Comparison of ENCODE assay signal across 20 mouse cellular contexts in the genomic region with DNA sequence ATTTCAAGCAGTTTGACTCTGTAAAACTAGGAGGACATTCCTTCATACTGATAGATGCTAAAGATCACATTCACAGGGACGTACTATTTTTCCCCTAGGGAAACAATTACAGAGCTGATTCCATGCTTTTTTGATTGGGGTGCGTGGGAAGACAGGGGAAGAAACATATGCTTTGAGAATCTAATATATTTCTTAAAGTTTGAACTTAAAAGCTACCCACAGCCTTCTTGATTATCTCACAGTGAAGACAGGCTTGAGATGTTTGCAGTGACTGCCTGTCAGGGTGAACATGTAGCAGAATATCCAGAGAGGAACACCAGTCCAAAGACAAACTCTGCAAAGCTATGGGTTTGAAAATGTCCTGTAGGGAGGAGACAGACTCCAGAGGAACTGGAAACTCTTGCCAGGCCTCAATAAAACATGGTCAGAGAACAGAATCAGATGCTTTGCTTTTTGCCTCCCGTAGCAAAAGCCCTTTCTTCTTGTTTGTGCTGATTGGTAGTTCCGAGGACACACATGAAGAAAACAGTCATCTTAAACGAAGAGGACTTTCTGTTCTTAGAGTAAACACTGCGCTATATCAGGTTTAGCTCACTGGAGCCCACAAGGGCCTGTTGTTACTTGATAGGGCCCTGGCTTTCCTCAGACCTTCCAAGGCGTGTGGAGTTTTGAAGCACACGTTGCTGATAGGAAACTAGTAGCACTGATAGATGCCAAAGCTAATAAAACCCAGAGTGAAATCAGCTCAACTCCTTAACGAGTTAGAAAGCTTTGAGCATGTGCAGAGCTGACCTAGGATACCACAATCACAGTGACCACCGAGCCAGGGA.
DNase-seq lines count a peak whose midpoint lies in the region; ATAC-seq lines count a peak whose summit lies in the region.
"Had no signal": no experiment of that assay in that cellular context is flagged by ENCODE, and none has a peak within 500 bp of the region (broad histone marks: within the 10 kb centered on the region; RNA-seq: fewer than 3 reads in every experiment).

No protein-coding gene starts in this region.

- WGBS in heart, embryonic 15.5 days: 30% methylated on average over 10 of the region's 10 CpGs
- 49% methylated on average over 10 of the region's 10 CpGs for WGBS in embryonic facial prominence, embryonic 11.5 days
- 41% methylated on average over 10 of the region's 10 CpGs for WGBS in intestine, embryonic 16.5 days

- H3K27me3 ChIP-seq in heart, embryonic 15.5 days: no peaks in the 10 kb centered on the region
- H3K27me3 ChIP-seq in embryonic facial prominence, embryonic 11.5 days (ENCODE audit: control insufficient read depth, insufficient read depth, low read length): no peaks in the 10 kb centered on the region
- no peaks in the 10 kb centered on the region for H3K27me3 ChIP-seq in intestine, embryonic 16.5 days (replicated peaks; ENCODE audit: control insufficient read depth, insufficient read depth, low read length)
- H3K27me3 ChIP-seq: hindbrain, embryonic 13.5 days; limb, embryonic 13.5 days had no signal

- no peak overlapping the region for H3K9ac ChIP-seq in heart, embryonic 15.5 days
- H3K9ac ChIP-seq in embryonic facial prominence, embryonic 11.5 days (replicated peaks; ENCODE audit: low read length): no peak overlapping the region
- no peak overlapping the region for H3K9ac ChIP-seq in intestine, embryonic 16.5 days (ENCODE audit: low read depth, low read length)
- H3K9ac ChIP-seq: hindbrain, embryonic 13.5 days; limb, embryonic 13.5 days had no signal

- no peak for DNase-seq in frontal cortex, adult 2 months (ENCODE audit: extremely low spot score in 1 of 2, low spot score in 1 of 2)
- DNase-seq in heart, postnatal 36 days: no peak
- DNase-seq in embryonic facial prominence, embryonic 11.5 days (ENCODE audit: low spot score): peak; percentile 65
- DNase-seq in ovary, postnatal 10 days (ENCODE audit: low spot score): no peak
- DNase-seq in spleen, adult 18-20 months: no peak
- DNase-seq: adrenal gland, postnatal 25 days; cerebellum, adult 8-10 months; gastrocnemius, postnatal 36 days; kidney, adult 8-10 months; lung, adult 18-20 months; lung, postnatal 4 days; midbrain, embryonic 14.5 days; thymus, adult 2 months had no signal

- H3K4me3 ChIP-seq in heart, embryonic 15.5 days: no peak overlapping the region
- no peak overlapping the region for H3K4me3 ChIP-seq in embryonic facial prominence, embryonic 11.5 days (ENCODE audit: low read depth, low read length)
- H3K4me3 ChIP-seq in intestine, embryonic 16.5 days (ENCODE audit: low read length): no peak overlapping the region
- H3K4me3 ChIP-seq: hindbrain, embryonic 13.5 days; limb, embryonic 13.5 days had no signal

- peak overlapping the region; percentile 19 for H3K27ac ChIP-seq in heart, embryonic 15.5 days
- no peak overlapping the region for H3K27ac ChIP-seq in embryonic facial prominence, embryonic 11.5 days (replicated peaks; ENCODE audit: low read depth, low read length)
- H3K27ac ChIP-seq in intestine, embryonic 16.5 days (ENCODE audit: low read length): peak overlapping the region; percentile 4; the same call in 1 of the 2 replicates
- H3K27ac ChIP-seq: hindbrain, embryonic 13.5 days; limb, embryonic 13.5 days had no signal

- peaks cover 5% of the 10 kb centered on the region; the same call in 1 of the 2 replicates for H3K4me1 ChIP-seq in heart, embryonic 15.5 days (replicated peaks)
- H3K4me1 ChIP-seq in embryonic facial prominence, embryonic 11.5 days (ENCODE audit: control insufficient read depth, insufficient read depth, low read length): no peaks in the 10 kb centered on the region
- H3K4me1 ChIP-seq in intestine, embryonic 16.5 days (ENCODE audit: control insufficient read depth, insufficient read depth, low read length): no peaks in the 10 kb centered on the region

- peak; percentile 62 for ATAC-seq in frontal cortex, adult (ENCODE audit: low TSS enrichment)
- 0 out of 2 replicates have a peak, but pooled peaks have one; percentile 43 for ATAC-seq in heart, embryonic 15.5 days (replicated peaks; ENCODE audit: insufficient number of reproducible peaks, insufficient read depth, low FRiP score, low read depth)
- ATAC-seq in embryonic facial prominence, embryonic 11.5 days (replicated peaks; ENCODE audit: insufficient number of reproducible peaks, low FRiP score, low TSS enrichment, low read depth): 0 out of 2 replicates have a peak, but pooled peaks have one; percentile 52
- ATAC-seq in intestine, embryonic 16.5 days: no peak
- ATAC-seq: activated CD4-positive, CD25-positive, alpha-beta regulatory T cell, adult 4 months; forebrain, embryonic 14.5 days had no signal

- no peaks in the 10 kb centered on the region for H3K36me3 ChIP-seq in heart, embryonic 15.5 days
- no peaks in the 10 kb centered on the region for H3K36me3 ChIP-seq in embryonic facial prominence, embryonic 11.5 days (replicated peaks; ENCODE audit: control insufficient read depth, insufficient read depth, low read depth, low read length)
- H3K36me3 ChIP-seq in intestine, embryonic 16.5 days (ENCODE audit: control insufficient read depth, insufficient read depth, low read length): no peaks in the 10 kb centered on the region
- H3K36me3 ChIP-seq: hindbrain, embryonic 13.5 days; limb, embryonic 13.5 days had no signal

- no peak overlapping the region for H3K4me2 ChIP-seq in heart, embryonic 15.5 days
- no peak overlapping the region for H3K4me2 ChIP-seq in embryonic facial prominence, embryonic 11.5 days (ENCODE audit: low read depth, low read length)
- H3K4me2 ChIP-seq in intestine, embryonic 16.5 days (ENCODE audit: low read depth, low read length): no peak overlapping the region
- H3K4me2 ChIP-seq: hindbrain, embryonic 13.5 days; limb, embryonic 13.5 days had no signal

- H3K9me3 ChIP-seq in heart, embryonic 15.5 days (replicated peaks): no peaks in the 10 kb centered on the region
- H3K9me3 ChIP-seq in embryonic facial prominence, embryonic 11.5 days (replicated peaks; ENCODE audit: control insufficient read depth, low read length): no peaks in the 10 kb centered on the region
- no peaks in the 10 kb centered on the region for H3K9me3 ChIP-seq in intestine, embryonic 16.5 days (ENCODE audit: control insufficient read depth, low read length)
- H3K9me3 ChIP-seq: hindbrain, embryonic 13.5 days; limb, embryonic 13.5 days had no signal

- intact Hi-C loops in heart, postnatal 36 days (cut with DNase I): no loop called here
